Mouse (Mus musculus) MEL (cell line): ENCODE measurements at regions not wholly inside any gene's neighbourhood (a gene's known extent, or its start where the extent isn't known, plus 50 kb on each side); places are given as distances from the start of the nearest gene placed in this dataset.

Experiments
- DNase-seq: peaks from one replicate; pipeline ENCODE4 v3.0.0; 2011; ENCODE audit warnings: low read depth, low spot score
- H3K27ac ChIP-seq: 2 replicates; pipeline ENCODE4 v1.5.1; 2012; ENCODE audit warnings: low read depth, mild to moderate bottlenecking, control low read depth, low read length, moderate library complexity; ENCODE audit not compliant: control insufficient read depth
- H3K27me3 ChIP-seq, 2 experiments: fragments of 150-350 bp in 1 of 2; sonication (generic) in 1 of 2; 2 replicates each; pipeline ENCODE4 v1.6.1; 2012; ENCODE audit warnings: low read length in 2 of 2, mild to moderate bottlenecking in 2 of 2, improper control_type of control experiment in 1 of 2, moderate library complexity in 1 of 2; ENCODE audit not compliant: insufficient read depth in 2 of 2, control insufficient read depth in 1 of 2
- H3K36me3 ChIP-seq, 2 experiments: 2 replicates each; pipeline ENCODE4 v1.6.1; 2012 to 2014; ENCODE audit warnings: low read length in 2 of 2, improper control_type of control experiment in 1 of 2, inconsistent platforms in 1 of 2, mild to moderate bottlenecking in 1 of 2; ENCODE audit not compliant: insufficient read depth in 2 of 2, control insufficient read depth in 1 of 2
- H3K4me1 ChIP-seq, 2 experiments: fragments of 150-350 bp in 1 of 2; sonication (generic) in 1 of 2; 2 replicates each; pipeline ENCODE4 v1.6.1; 2012; ENCODE audit warnings: low read length in 2 of 2, improper control_type of control experiment in 1 of 2, mild to moderate bottlenecking in 1 of 2; ENCODE audit not compliant: insufficient read depth in 2 of 2, control insufficient read depth in 1 of 2
- H3K4me3 ChIP-seq, 2 experiments: fragments of 150-350 bp in 1 of 2; sonication (generic) in 1 of 2; 2 replicates each; pipeline ENCODE4 v1.5.1; 2012; ENCODE audit warnings: low read depth in 2 of 2, low read length in 2 of 2, mild to moderate bottlenecking in 2 of 2, moderate library complexity in 2 of 2, control low read depth in 1 of 2, improper control_type of control experiment in 1 of 2; ENCODE audit not compliant: control insufficient read depth in 1 of 2, insufficient read depth in 1 of 2
- H3K79me2 ChIP-seq: 2 replicates; pipeline ENCODE4 v1.6.1; 2012; ENCODE audit warnings: mild to moderate bottlenecking, low read length, moderate library complexity; ENCODE audit not compliant: control insufficient read depth, poor library complexity, insufficient read depth
- H3K9ac ChIP-seq: 2 replicates; pipeline ENCODE4 v1.6.1; 2012; ENCODE audit warnings: low read depth, mild to moderate bottlenecking, control low read depth, low read length, moderate library complexity; ENCODE audit not compliant: control insufficient read depth, poor library complexity, severe bottlenecking
- H3K9me3 ChIP-seq: fragments of 150-350 bp; sonication (generic); replicated peaks from 2 replicates; pipeline ENCODE4 v1.6.1; 2012; ENCODE audit warnings: mild to moderate bottlenecking, low read length, improper control_type of control experiment, moderate library complexity; ENCODE audit not compliant: insufficient read depth
- E2F4 ChIP-seq: IDR thresholded peaks from 2 replicates; pipeline ENCODE4 v1.6.1; 2011; ENCODE audit warnings: low read depth, low read length, improper control_type of control experiment, borderline replicate concordance
- EP300 ChIP-seq, 2 experiments: IDR thresholded peaks; 2 replicates each; pipeline ENCODE4 v1.6.1; 2011; ENCODE audit warnings: improper control_type of control experiment in 2 of 2, low read length in 2 of 2, low read depth in 1 of 2, mild to moderate bottlenecking in 1 of 2
- ETS1 ChIP-seq: IDR thresholded peaks from 2 replicates; pipeline ENCODE4 v1.6.1; 2012; ENCODE audit warnings: low read depth, mild to moderate bottlenecking, inconsistent platforms, low read length, improper control_type of control experiment, moderate library complexity
- GATA1 ChIP-seq: IDR thresholded peaks from 2 replicates; pipeline ENCODE4 v1.6.1; 2011; ENCODE audit warnings: low read depth, low read length, improper control_type of control experiment
- MAX ChIP-seq: IDR thresholded peaks from 2 replicates; pipeline ENCODE4 v1.6.1; 2011; ENCODE audit warnings: low read length, improper control_type of control experiment
- MYC ChIP-seq: IDR thresholded peaks from 2 replicates; pipeline ENCODE4 v1.6.1; 2011; ENCODE audit warnings: low read depth, mild to moderate bottlenecking, low read length, improper control_type of control experiment, moderate library complexity
- NRF1 ChIP-seq: IDR thresholded peaks from 2 replicates; pipeline ENCODE4 v1.6.1; 2014; ENCODE audit warnings: low read depth, mild to moderate bottlenecking, inconsistent platforms, low read length, improper control_type of control experiment, moderate library complexity; ENCODE audit not compliant: poor library complexity, insufficient read depth, severe bottlenecking
- UBTF ChIP-seq: IDR thresholded peaks from 2 replicates; pipeline ENCODE4 v1.6.1; 2012; ENCODE audit warnings: low read depth, mild to moderate bottlenecking, inconsistent platforms, low read length, improper control_type of control experiment, moderate library complexity, borderline replicate concordance; ENCODE audit not compliant: insufficient read depth
- USF2 ChIP-seq, 2 experiments: IDR thresholded peaks; 2 replicates each; pipeline ENCODE4 v1.6.1; 2011 to 2012; ENCODE audit warnings: improper control_type of control experiment in 2 of 2, low read length in 2 of 2, borderline replicate concordance in 1 of 2, inconsistent platforms in 1 of 2, low read depth in 1 of 2, mild to moderate bottlenecking in 1 of 2; ENCODE audit not compliant: insufficient read depth in 1 of 2
- ZC3H11A ChIP-seq: IDR thresholded peaks from 2 replicates; pipeline ENCODE4 v1.6.1; 2012; ENCODE audit warnings: low read depth, mild to moderate bottlenecking, inconsistent platforms, low read length, improper control_type of control experiment

DNA sequence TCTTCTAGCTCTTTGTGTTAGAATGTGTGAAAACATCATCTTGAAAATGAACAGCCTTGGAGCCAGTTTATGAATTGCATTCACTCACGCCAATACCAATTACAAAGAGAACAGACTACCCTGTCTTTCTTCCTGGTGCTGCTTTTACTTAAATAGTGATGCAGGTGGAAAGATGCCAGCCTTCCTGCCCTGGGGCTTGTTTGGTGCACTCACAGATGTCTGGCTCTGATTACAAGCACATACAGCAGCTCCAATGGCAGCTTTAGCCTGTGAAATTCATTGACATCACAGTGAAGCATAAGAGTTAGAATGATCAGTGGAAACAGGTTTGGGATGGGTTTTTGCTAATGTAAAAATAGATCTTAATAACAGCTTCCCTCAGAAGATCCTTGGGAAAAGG, 1579.1 kb downstream of the Efna5 start:
- no peaks in the 10 kb centered on the region; a peak in 1 of 4 replicates for H3K36me3 ChIP-seq
- TF ChIP-seq E2F4 (no peak), MYC (no peak), NRF1 (no peak), GATA1 (0 out of 2 replicates have a peak, but pooled peaks have one; percentile 6), USF2 (IDR thresholded peaks at IDR 0.05; ENCODE audit: borderline replicate concordance in 1 of 2, insufficient read depth in 1 of 2, low read depth in 1 of 2, low read length in 2 of 2) (no peak)
- no peak overlapping the region for H3K9ac ChIP-seq
- no peaks in the 10 kb centered on the region for H3K27me3 ChIP-seq
- peak; percentile 28 for DNase-seq
- H3K9me3 ChIP-seq = no peaks in the 10 kb centered on the region
- no peak overlapping the region for H3K4me3 ChIP-seq
- no peaks in the 10 kb centered on the region for H3K79me2 ChIP-seq
- H3K4me1 ChIP-seq = no peaks in the 10 kb centered on the region
- H3K27ac ChIP-seq = no peak overlapping the region

- H3K4me1 ChIP-seq = no peaks in the 10 kb centered on the region
- H3K9me3 ChIP-seq = no peaks in the 10 kb centered on the region
- H3K9ac ChIP-seq = no peak overlapping the region
- H3K4me3 ChIP-seq = no peak overlapping the region
- H3K36me3 ChIP-seq = no peaks in the 10 kb centered on the region; a peak in 1 of 4 replicates
- H3K79me2 ChIP-seq = no peaks in the 10 kb centered on the region
- H3K27me3 ChIP-seq = no peaks in the 10 kb centered on the region
- TF ChIP-seq MAX (no peak), ZC3H11A (no peak), EP300 (IDR thresholded peaks at IDR 0.05; ENCODE audit: low read depth in 1 of 2, low read length in 2 of 2) (no peak)
- H3K27ac ChIP-seq = no peak overlapping the region
- no peak for DNase-seq
Observed at GRCm38 (mm10) chr17:61301171-61301570, 1579.9 kb downstream of the Efna5 start.

DNA sequence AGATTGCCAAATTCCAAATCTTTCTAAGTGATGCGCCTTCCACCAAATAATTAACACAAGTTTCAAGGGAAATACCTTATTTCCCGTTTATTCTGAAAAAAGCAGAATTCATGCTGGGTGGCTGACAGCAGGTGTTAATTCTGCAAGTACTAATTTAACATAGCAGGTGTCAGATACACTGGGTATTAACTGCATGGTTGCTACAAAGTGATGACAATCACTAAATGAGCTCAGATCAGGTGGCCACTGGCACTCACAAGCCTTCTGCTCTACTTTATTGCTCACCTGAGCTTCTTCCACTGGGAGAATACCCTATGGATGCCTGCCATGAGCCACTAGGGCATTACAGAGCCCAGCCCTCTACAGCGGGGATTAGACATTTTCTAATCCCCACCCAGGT, 1590.0 kb downstream of the Efna5 start:
- H3K79me2 ChIP-seq = no peaks in the 10 kb centered on the region
- H3K4me1 ChIP-seq = no peaks in the 10 kb centered on the region
- no peaks in the 10 kb centered on the region for H3K9me3 ChIP-seq
- no peak overlapping the region for H3K4me3 ChIP-seq
- H3K9ac ChIP-seq = no peak overlapping the region
- no peak for DNase-seq
- no peaks in the 10 kb centered on the region for H3K36me3 ChIP-seq
- H3K27ac ChIP-seq = no peak overlapping the region
- TF ChIP-seq UBTF = no peak
- no peak for TF ChIP-seq ETS1
- TF ChIP-seq, all 39 proteins: peak for 0
- no peaks in the 10 kb centered on the region for H3K27me3 ChIP-seq
